Comparison of ENCODE assay signal across 24 mouse cellular contexts in genomic region chr5:117105761-117106160, GRCm38 (mm10). TPM values are rescaled to one million over a fixed set of nuclear protein-coding genes. Genes with fewer than 3 reads are reported as not detected.
DNase-seq lines count a peak whose midpoint lies in the region; ATAC-seq lines count a peak whose summit lies in the region.
"Had no signal": no experiment of that assay in that cellular context is flagged by ENCODE, and none has a peak within 500 bp of the region (broad histone marks: within the 10 kb centered on the region; RNA-seq: fewer than 3 reads in every experiment).

No protein-coding gene starts in this region.

- 43% methylated on average over 9 of the region's 9 CpGs for WGBS in forebrain, embryonic 14.5 days
- 33% methylated on average over 9 of the region's 9 CpGs for WGBS in forebrain, embryonic 16.5 days
- WGBS in hindbrain, embryonic 12.5 days: 84% methylated on average over 9 of the region's 9 CpGs
- 90% methylated on average over 9 of the region's 9 CpGs for WGBS in hindbrain, embryonic 10.5 days

- no peaks in the 10 kb centered on the region for H3K4me1 ChIP-seq in forebrain, embryonic 14.5 days (ENCODE audit: control insufficient read depth, insufficient read depth, low read length)
- H3K4me1 ChIP-seq in forebrain, embryonic 16.5 days (replicated peaks; ENCODE audit: control insufficient read depth, insufficient read depth, low read length): peaks cover 12% of the 10 kb centered on the region
- no peaks in the 10 kb centered on the region for H3K4me1 ChIP-seq in hindbrain, embryonic 12.5 days
- no peaks in the 10 kb centered on the region for H3K4me1 ChIP-seq in hindbrain, embryonic 10.5 days (replicated peaks)
- H3K4me1 ChIP-seq: kidney, embryonic 15.5 days; liver, embryonic 12.5 days; midbrain, embryonic 12.5 days; neural tube, embryonic 13.5 days had no signal

- peaks cover 91% of the 10 kb centered on the region for H3K36me3 ChIP-seq in forebrain, embryonic 14.5 days (ENCODE audit: control insufficient read depth, insufficient read depth, low read length)
- peaks cover 32% of the 10 kb centered on the region for H3K36me3 ChIP-seq in forebrain, embryonic 16.5 days (ENCODE audit: control insufficient read depth, insufficient read depth)
- H3K36me3 ChIP-seq in hindbrain, embryonic 12.5 days: peaks cover 97% of the 10 kb centered on the region
- peaks cover 99% of the 10 kb centered on the region for H3K36me3 ChIP-seq in hindbrain, embryonic 10.5 days

- H3K9ac ChIP-seq in forebrain, embryonic 14.5 days (ENCODE audit: low read length): no peak overlapping the region
- no peak overlapping the region for H3K9ac ChIP-seq in forebrain, embryonic 16.5 days (replicated peaks; ENCODE audit: low read depth, low read length)
- no peak overlapping the region for H3K9ac ChIP-seq in hindbrain, embryonic 12.5 days
- H3K9ac ChIP-seq: kidney, embryonic 15.5 days; liver, embryonic 12.5 days; liver, postnatal 0 days; midbrain, embryonic 12.5 days; neural tube, embryonic 13.5 days had no signal

- H3K4me3 ChIP-seq in forebrain, embryonic 14.5 days (ENCODE audit: low read depth, low read length): no peak overlapping the region
- H3K4me3 ChIP-seq in forebrain, embryonic 16.5 days (replicated peaks; ENCODE audit: low read length): no peak overlapping the region
- H3K4me3 ChIP-seq in hindbrain, embryonic 12.5 days: no peak overlapping the region
- H3K4me3 ChIP-seq in hindbrain, embryonic 10.5 days: no peak overlapping the region
- H3K4me3 ChIP-seq: erythroblast, embryonic 14.5 days; kidney, embryonic 15.5 days; left cerebral cortex, adult 2 months; liver, embryonic 12.5 days; midbrain, embryonic 12.5 days; neural tube, embryonic 13.5 days had no signal

- DNase-seq in cerebellum, adult 18-20 months: peak; percentile 46 to 51
- no peak for DNase-seq in forebrain, embryonic 14.5 days (ENCODE audit: low spot score)
- no peak for DNase-seq in hindbrain, embryonic 10.5 days (ENCODE audit: low spot score)
- DNase-seq in cerebellum, postnatal 36 days: peak; percentile 51 to 56
- no peak for DNase-seq in right cerebral cortex, postnatal 36 days (ENCODE audit: low spot score in 2 of 2)
- DNase-seq: adrenal gland, adult 8-10 months; gastrocnemius, postnatal 14 days; kidney, adult 18-20 months; kidney, postnatal 25 days; liver, postnatal 0 days; lung, postnatal 36 days; thymus, postnatal 14 days had no signal

- no peaks in the 10 kb centered on the region for H3K9me3 ChIP-seq in forebrain, embryonic 14.5 days (replicated peaks; ENCODE audit: control insufficient read depth, low read length)
- no peaks in the 10 kb centered on the region for H3K9me3 ChIP-seq in forebrain, embryonic 16.5 days (ENCODE audit: control insufficient read depth, low read length)
- H3K9me3 ChIP-seq in hindbrain, embryonic 12.5 days (replicated peaks): no peaks in the 10 kb centered on the region
- H3K9me3 ChIP-seq in hindbrain, embryonic 10.5 days: no peaks in the 10 kb centered on the region
- H3K9me3 ChIP-seq: G1E; kidney, embryonic 15.5 days; liver, embryonic 12.5 days; midbrain, embryonic 12.5 days; neural tube, embryonic 13.5 days had no signal

- no peak overlapping the region for H3K4me2 ChIP-seq in forebrain, embryonic 14.5 days (ENCODE audit: low read length)
- no peak overlapping the region for H3K4me2 ChIP-seq in forebrain, embryonic 16.5 days (ENCODE audit: low read length)
- H3K4me2 ChIP-seq in hindbrain, embryonic 12.5 days (replicated peaks): no peak overlapping the region
- H3K4me2 ChIP-seq: heart, embryonic 11.5 days; kidney, embryonic 15.5 days; liver, embryonic 12.5 days; midbrain, embryonic 12.5 days; neural tube, embryonic 13.5 days had no signal

- H3K27ac ChIP-seq in forebrain, embryonic 14.5 days (ENCODE audit: low read depth, low read length): no peak overlapping the region
- no peak overlapping the region for H3K27ac ChIP-seq in forebrain, embryonic 16.5 days (ENCODE audit: low read length)
- peak overlapping the region; percentile 30; the same call in 1 of the 2 replicates for H3K27ac ChIP-seq in hindbrain, embryonic 12.5 days
- H3K27ac ChIP-seq in hindbrain, embryonic 10.5 days: no peak overlapping the region
- H3K27ac ChIP-seq: kidney, embryonic 15.5 days; left cerebral cortex, adult 2 months; liver, embryonic 12.5 days; midbrain, embryonic 12.5 days; neural tube, embryonic 13.5 days had no signal

- ATAC-seq in cerebellum, adult (ENCODE audit: insufficient number of reproducible peaks, low FRiP score, low TSS enrichment): no peak
- 0 out of 2 replicates have a peak, but pooled peaks have one; percentile 23 for ATAC-seq in forebrain, embryonic 14.5 days
- ATAC-seq in forebrain, embryonic 16.5 days: no peak
- ATAC-seq in hindbrain, embryonic 12.5 days (ENCODE audit: low FRiP score): no peak
- ATAC-seq: hindbrain, embryonic 16.5 days; liver, embryonic 12.5 days; liver, postnatal 0 days had no signal

- H3K27me3 ChIP-seq in forebrain, embryonic 14.5 days (replicated peaks; ENCODE audit: control insufficient read depth, insufficient read depth, low read length): no peaks in the 10 kb centered on the region
- H3K27me3 ChIP-seq in forebrain, embryonic 16.5 days (replicated peaks; ENCODE audit: control insufficient read depth, insufficient read depth, low read length): no peaks in the 10 kb centered on the region
- H3K27me3 ChIP-seq in hindbrain, embryonic 12.5 days: no peaks in the 10 kb centered on the region
- no peaks in the 10 kb centered on the region for H3K27me3 ChIP-seq in hindbrain, embryonic 10.5 days (ENCODE audit: insufficient read depth, poor library complexity, severe bottlenecking)
- H3K27me3 ChIP-seq: kidney, embryonic 15.5 days; liver, embryonic 12.5 days; midbrain, embryonic 12.5 days; neural tube, embryonic 13.5 days had no signal

RNA-seq across cellular contexts. Expression of gene Suds3, which starts 10.2 kb away (rescaled TPM):
- polyA plus RNA-seq in forebrain, embryonic 14.5 days (2014; fragmentation: Nextera tagmentation; extraction: Ambion mirVana): 49.5 and 55.5 TPM in 2 replicates
- polyA plus RNA-seq in forebrain, embryonic 16.5 days (2015; fragmentation: Nextera tagmentation; extraction: Ambion mirVana): 83.0 and 93.0 TPM in 2 replicates
- 118 and 120 TPM in 2 replicates for polyA plus RNA-seq in hindbrain, embryonic 12.5 days (2016; fragmentation: Nextera tagmentation; extraction: Ambion mirVana)
- 79.1 and 90.4 TPM in 2 replicates for polyA plus RNA-seq in hindbrain, embryonic 10.5 days (2016; fragmentation: Nextera tagmentation; extraction: Ambion mirVana)

RNA-seq across cellular contexts. Expression of gene Taok3, which starts 14.2 kb away (rescaled TPM):
- polyA plus RNA-seq in forebrain, embryonic 14.5 days (2014; fragmentation: Nextera tagmentation; extraction: Ambion mirVana): 32.1 and 48.7 TPM in 2 replicates
- 58.1 and 58.2 TPM in 2 replicates for polyA plus RNA-seq in forebrain, embryonic 16.5 days (2015; fragmentation: Nextera tagmentation; extraction: Ambion mirVana)
- 30.6 and 31.8 TPM in 2 replicates for polyA plus RNA-seq in hindbrain, embryonic 12.5 days (2016; fragmentation: Nextera tagmentation; extraction: Ambion mirVana)
- 10.4 and 16.4 TPM in 2 replicates for polyA plus RNA-seq in hindbrain, embryonic 10.5 days (2016; fragmentation: Nextera tagmentation; extraction: Ambion mirVana)

Comparison
In these comparisons a context has a peak if more than half of its experiments do, and no peak if none do; other contexts are left out.
1. DNase-seq: peak in cerebellum, adult 18-20 months (2 of 2) and cerebellum, postnatal 36 days (2 of 2); none in forebrain, embryonic 14.5 days (single experiment), hindbrain, embryonic 10.5 days (single experiment) and right cerebral cortex, postnatal 36 days (0 of 2).